Mouse (Mus musculus): ENCODE measurements around the gene Urb2. TPM values are rescaled to one million over a fixed set of nuclear protein-coding genes. Genes with fewer than 3 reads are reported as not detected.
"Not testable (repeated sequence)": the region's sequence is repeated elsewhere in the genome, so short reads cannot be mapped to it uniquely, and the experiment has no call there.

Urb2 gene
- polyA plus RNA-seq, 1 experiment from 2014 or later = 5.9 TPM

GRCm38 (mm10) chr8:123990277-123991049 lies 30.8 kb upstream of the Urb2 start:
- Histone ChIP-seq H3K9ac (no peak overlapping the region), H3K36me3 (peaks cover 16% of the 10 kb centered on the region; the same call in 1 of the 2 replicates), H3K9me3 (replicated peaks) (no peaks in the 10 kb centered on the region), H3K4me1 (no peaks in the 10 kb centered on the region), H3K27ac (no peak overlapping the region), H3K4me2 (replicated peaks) (no peak overlapping the region), H3K27me3 (no peaks in the 10 kb centered on the region), H3K4me3 (no peak overlapping the region)
- 91% methylated on average over 13 of the region's 13 CpGs for WGBS
- no peak for ATAC-seq (ENCODE audit: low FRiP score)

- Histone ChIP-seq H3K9ac (no peak overlapping the region), H3K4me2 (replicated peaks) (no peak overlapping the region), H3K9me3 (replicated peaks) (no peaks in the 10 kb centered on the region), H3K36me3 (peaks cover 31% of the 10 kb centered on the region), H3K4me3 (no peak overlapping the region), H3K4me1 (no peaks in the 10 kb centered on the region), H3K27me3 (no peaks in the 10 kb centered on the region), H3K27ac (no peak overlapping the region)
- ATAC-seq (ENCODE audit: low FRiP score) = no peak
- 87% methylated on average over 8 of the region's 8 CpGs for WGBS
Measured at GRCm38 (mm10) chr8:123992587-123992986, 28.7 kb upstream of the Urb2 start.

GRCm38 (mm10) chr8:123993597-123993996 lies 27.7 kb upstream of the Urb2 start:
- ATAC-seq (ENCODE audit: low FRiP score) = no peak
- 88% methylated on average over 5 of the region's 5 CpGs for WGBS
- no peak overlapping the region for H3K27ac ChIP-seq

GRCm38 (mm10) chr8:123993997-123994396 lies 27.3 kb upstream of the Urb2 start:
- WGBS = 90% methylated on average over 3 of the region's 3 CpGs
- H3K27me3 ChIP-seq = no peaks in the 10 kb centered on the region
- H3K27ac ChIP-seq = no peak overlapping the region
- no peak overlapping the region for H3K4me3 ChIP-seq
- no peak overlapping the region for H3K9ac ChIP-seq
- peaks cover 43% of the 10 kb centered on the region for H3K36me3 ChIP-seq
- no peak for ATAC-seq (ENCODE audit: low FRiP score)
- H3K4me1 ChIP-seq = no peaks in the 10 kb centered on the region
- H3K4me2 ChIP-seq (replicated peaks) = no peak overlapping the region
- H3K9me3 ChIP-seq (replicated peaks) = no peaks in the 10 kb centered on the region

More at GRCm38 (mm10) chr8:123993597-123993996, 27.7 kb upstream of the Urb2 start:
- H3K27me3 ChIP-seq = no peaks in the 10 kb centered on the region
- no peak overlapping the region for H3K4me3 ChIP-seq
- no peak overlapping the region for H3K9ac ChIP-seq
- no peaks in the 10 kb centered on the region for H3K9me3 ChIP-seq (replicated peaks)
- H3K36me3 ChIP-seq = peaks cover 40% of the 10 kb centered on the region
- no peaks in the 10 kb centered on the region for H3K4me1 ChIP-seq
- H3K4me2 ChIP-seq (replicated peaks) = no peak overlapping the region

GRCm38 (mm10) chr8:123999568-123999967 lies 21.7 kb upstream of the Urb2 start:
- no peak overlapping the region for H3K27ac ChIP-seq
- no peak overlapping the region for H3K4me2 ChIP-seq (replicated peaks)
- peaks cover 79% of the 10 kb centered on the region for H3K36me3 ChIP-seq
- no peak overlapping the region for H3K9ac ChIP-seq
- H3K9me3 ChIP-seq (replicated peaks) = no peaks in the 10 kb centered on the region
- 81% methylated on average over 2 of the region's 2 CpGs for WGBS
- ATAC-seq (ENCODE audit: low FRiP score) = no peak
- H3K4me1 ChIP-seq = no peaks in the 10 kb centered on the region
- no peak overlapping the region for H3K4me3 ChIP-seq
- H3K27me3 ChIP-seq = no peaks in the 10 kb centered on the region

- no peak overlapping the region for H3K27ac ChIP-seq
- H3K4me2 ChIP-seq (replicated peaks) = no peak overlapping the region
- no peaks in the 10 kb centered on the region for H3K9me3 ChIP-seq (replicated peaks)
- no peaks in the 10 kb centered on the region for H3K27me3 ChIP-seq
- peaks cover 86% of the 10 kb centered on the region for H3K36me3 ChIP-seq
- no peak overlapping the region for H3K9ac ChIP-seq
- 96% methylated on average over 10 of the region's 10 CpGs for WGBS
- H3K4me1 ChIP-seq = no peaks in the 10 kb centered on the region
- no peak overlapping the region for H3K4me3 ChIP-seq
- ATAC-seq (ENCODE audit: low FRiP score) = no peak
Measured at GRCm38 (mm10) chr8:124002546-124003108, 18.7 kb upstream of the Urb2 start.

- WGBS = 86% methylated on average over 6 of the region's 6 CpGs
- no peaks in the 10 kb centered on the region for H3K9me3 ChIP-seq (replicated peaks)
- H3K4me3 ChIP-seq = no peak overlapping the region
- H3K9ac ChIP-seq = no peak overlapping the region
- no peaks in the 10 kb centered on the region for H3K27me3 ChIP-seq
- no peaks in the 10 kb centered on the region for H3K4me1 ChIP-seq
- ATAC-seq (ENCODE audit: low FRiP score) = no peak
- peaks cover 67% of the 10 kb centered on the region for H3K36me3 ChIP-seq
- H3K27ac ChIP-seq = no peak overlapping the region
- no peak overlapping the region for H3K4me2 ChIP-seq (replicated peaks)
Measured at GRCm38 (mm10) chr8:124007829-124008228, 13.5 kb upstream of the Urb2 start.

GRCm38 (mm10) chr8:124011580-124011979 lies 9.7 kb upstream of the Urb2 start:
- Histone ChIP-seq H3K9ac (no peak overlapping the region), H3K36me3 (peaks cover 31% of the 10 kb centered on the region), H3K27ac (no peak overlapping the region), H3K9me3 (replicated peaks) (no peaks in the 10 kb centered on the region), H3K4me3 (no peak overlapping the region), H3K27me3 (no peaks in the 10 kb centered on the region), H3K4me2 (replicated peaks) (no peak overlapping the region), H3K4me1 (no peaks in the 10 kb centered on the region)
- WGBS = 95% methylated on average over 3 of the region's 3 CpGs
- ATAC-seq (ENCODE audit: low FRiP score) = no peak

- Histone ChIP-seq H3K4me2 (replicated peaks) (no peak overlapping the region), H3K9me3 (replicated peaks) (no peaks in the 10 kb centered on the region), H3K36me3 (peaks cover 26% of the 10 kb centered on the region), H3K9ac (no peak overlapping the region), H3K27ac (no peak overlapping the region), H3K4me3 (no peak overlapping the region), H3K27me3 (no peaks in the 10 kb centered on the region), H3K4me1 (no peaks in the 10 kb centered on the region)
- 97% methylated on average over 3 of the region's 3 CpGs for WGBS
- no peak for ATAC-seq (ENCODE audit: low FRiP score)
Measured at GRCm38 (mm10) chr8:124011989-124012586, 9.2 kb upstream of the Urb2 start.

GRCm38 (mm10) chr8:124014299-124014698 lies 7.0 kb upstream of the Urb2 start:
- not testable (repeated sequence) for H3K27me3 ChIP-seq; H3K4me2 ChIP-seq (replicated peaks); ATAC-seq (ENCODE audit: low FRiP score); H3K4me1 ChIP-seq; H3K9ac ChIP-seq; H3K9me3 ChIP-seq (replicated peaks); H3K36me3 ChIP-seq; H3K4me3 ChIP-seq; H3K27ac ChIP-seq
- 94% methylated on average over 7 of the region's 7 CpGs for WGBS

GRCm38 (mm10) chr8:124014751-124015150 lies 6.6 kb upstream of the Urb2 start:
- no peaks in the 10 kb centered on the region for H3K27me3 ChIP-seq
- H3K27ac ChIP-seq = no peak overlapping the region
- peaks cover 10% of the 10 kb centered on the region for H3K4me1 ChIP-seq
- WGBS = 89% methylated on average over 3 of the region's 3 CpGs
- ATAC-seq (ENCODE audit: low FRiP score) = no peak
- no peak overlapping the region for H3K4me2 ChIP-seq (replicated peaks)
- H3K9me3 ChIP-seq (replicated peaks) = no peaks in the 10 kb centered on the region
- H3K9ac ChIP-seq = no peak overlapping the region
- no peak overlapping the region for H3K4me3 ChIP-seq
- H3K36me3 ChIP-seq = 0 out of 2 replicates have a peak, but pooled peaks cover 1% of the 10 kb centered on the region

GRCm38 (mm10) chr8:124019782-124020181 lies 1.5 kb upstream of the Urb2 start:
- no peak for ATAC-seq (ENCODE audit: low FRiP score)
- no peaks in the 10 kb centered on the region for H3K27me3 ChIP-seq
- peak overlapping the region; percentile 85 for H3K4me3 ChIP-seq
- no peaks in the 10 kb centered on the region for H3K9me3 ChIP-seq (replicated peaks)
- 38% methylated on average over 13 of the region's 13 CpGs for WGBS
- no peak overlapping the region for H3K27ac ChIP-seq
- peaks cover 10% of the 10 kb centered on the region for H3K36me3 ChIP-seq
- peaks cover 29% of the 10 kb centered on the region for H3K4me1 ChIP-seq
- no peak overlapping the region; the same call in none of the 2 replicates for H3K9ac ChIP-seq
- peak overlapping the region; percentile 77 for H3K4me2 ChIP-seq (replicated peaks)

All from hindbrain, embryonic 12.5 days (tissue).